Mouse (Mus musculus) embryonic facial prominence, embryonic 10.5 days (tissue): ENCODE data around the gene Mmrn1. TPM values are rescaled to one million over a fixed set of nuclear protein-coding genes. Genes with fewer than 3 reads are reported as not detected.

ENCODE experiments used
- DNase-seq: peaks from one replicate; pipeline ENCODE4 v3.0.0-alpha.2; 2017; ENCODE audit warnings: low spot score
- H3K27ac ChIP-seq: fragments of 300-500 bp; sonication (generic); replicated peaks from 2 replicates; pipeline ENCODE4 v1.5.1; 2016; ENCODE audit warnings: mild to moderate bottlenecking
- H3K27me3 ChIP-seq: fragments of 300-500 bp; sonication (generic); replicated peaks from 2 replicates; pipeline ENCODE4 v1.6.1; 2016; ENCODE audit warnings: low read depth, mild to moderate bottlenecking; ENCODE audit not compliant: poor library complexity, severe bottlenecking
- H3K36me3 ChIP-seq: fragments of 300-500 bp; sonication (generic); replicated peaks from 2 replicates; pipeline ENCODE4 v1.6.1; 2016; ENCODE audit warnings: mild to moderate bottlenecking, moderate library complexity
- H3K4me1 ChIP-seq: fragments of 300-500 bp; sonication (generic); 2 replicates; pipeline ENCODE4 v1.6.1; 2016
- H3K4me3 ChIP-seq: fragments of 300-500 bp; sonication (generic); 2 replicates; pipeline ENCODE4 v1.5.1; 2016; ENCODE audit warnings: mild to moderate bottlenecking, moderate library complexity
- H3K9me3 ChIP-seq: fragments of 300-500 bp; sonication (generic); 2 replicates; pipeline ENCODE4 v1.6.1; 2016; ENCODE audit warnings: mild to moderate bottlenecking
- WGBS: fragments of 180-500 bp; shearing (Covaris S2); methylation state at CpG from one replicate; pipeline ENCODE4 v1.1.7; 2016; 5-methylcytosine and 5-hydroxymethylcytosine counted together
- polyA plus RNA-seq: library from polyadenylated mRNA; unstranded; fragments of >200 nt; fragmentation: Nextera tagmentation; extraction: Ambion mirVana; gene quantifications from 2 replicates; pipeline ENCODE4 v1.2.1, GENCODE M21; 2016

Mmrn1 gene
- polyA plus RNA-seq, 1 experiment from 2014 or later, result 5.3 TPM

DNA sequence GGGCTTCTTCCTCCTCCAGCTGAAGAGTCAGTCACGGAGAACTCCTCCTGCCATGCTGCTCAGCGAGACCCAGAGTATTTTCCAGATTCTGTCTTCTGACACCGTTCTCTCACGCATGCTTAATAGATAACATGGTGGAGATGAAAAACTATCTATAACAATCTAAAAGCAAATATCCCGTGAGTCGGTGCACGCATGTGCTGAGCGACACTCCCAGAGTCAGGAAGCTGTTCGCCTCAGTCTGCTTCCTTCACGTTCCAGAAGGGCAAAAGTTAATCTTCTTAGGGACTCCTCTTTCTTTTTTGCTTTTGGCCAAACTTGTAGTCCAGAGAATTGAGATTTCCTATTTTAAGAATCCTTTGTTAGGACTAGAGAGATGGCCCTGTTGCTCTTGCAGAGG is 69.7 kb downstream of the Mmrn1 start:
- H3K27ac ChIP-seq, result no peak overlapping the region
- H3K36me3 ChIP-seq, result no peaks in the 10 kb centered on the region
- no peaks in the 10 kb centered on the region for H3K27me3 ChIP-seq
- H3K4me1 ChIP-seq, result peaks cover 9% of the 10 kb centered on the region
- no peak overlapping the region for H3K4me3 ChIP-seq
- no peaks in the 10 kb centered on the region for H3K9me3 ChIP-seq
- 39% methylated on average over 10 of the region's 10 CpGs for WGBS
- DNase-seq, result no peak

DNA sequence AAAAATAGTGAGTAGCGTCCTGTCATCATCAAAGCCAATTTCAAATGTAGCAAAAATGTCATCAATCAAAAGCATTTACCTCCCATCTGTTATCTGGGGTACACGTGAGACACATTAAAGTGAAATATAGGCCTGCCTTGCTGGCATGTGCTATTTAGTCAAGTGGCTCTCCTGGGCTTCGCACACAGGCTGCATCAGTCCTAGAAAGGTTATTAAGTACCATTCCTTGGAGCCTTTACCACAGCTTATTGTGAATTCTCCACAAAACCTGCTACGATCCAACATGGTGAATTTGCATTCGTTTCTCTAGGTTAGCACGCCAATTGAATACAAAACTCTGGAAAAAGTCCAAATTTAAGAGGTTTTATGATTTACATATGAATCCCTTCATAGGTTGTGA is 70.8 kb downstream of the Mmrn1 start:
- DNase-seq, result no peak
- no peaks in the 10 kb centered on the region for H3K36me3 ChIP-seq
- WGBS, result 84% methylated on average over 6 of the region's 6 CpGs
- H3K4me1 ChIP-seq, result peaks cover 9% of the 10 kb centered on the region
- no peak overlapping the region for H3K27ac ChIP-seq
- H3K27me3 ChIP-seq, result no peaks in the 10 kb centered on the region
- no peak overlapping the region for H3K4me3 ChIP-seq
- H3K9me3 ChIP-seq, result no peaks in the 10 kb centered on the region

DNA sequence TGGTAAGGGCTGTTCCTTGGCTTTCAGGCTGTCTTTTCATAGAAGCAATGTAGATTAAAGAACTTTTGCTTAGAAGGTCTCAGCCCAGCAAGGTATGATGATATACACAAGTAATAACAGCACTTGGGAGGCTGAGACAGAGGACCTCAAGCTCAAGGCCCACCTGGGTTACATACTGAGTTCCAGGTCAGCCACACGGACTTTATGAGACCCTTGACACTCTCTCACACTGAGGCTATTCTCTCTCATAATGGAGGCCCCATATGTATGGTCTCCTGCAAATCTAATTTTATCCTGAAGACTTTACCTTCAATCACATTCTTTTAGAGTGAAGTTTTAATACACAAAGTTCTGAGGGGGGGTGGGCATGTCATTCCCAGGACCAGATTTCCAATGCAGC is 71.6 kb downstream of the Mmrn1 start:
- Histone ChIP-seq H3K27me3 (no peaks in the 10 kb centered on the region), H3K27ac (no peak overlapping the region), H3K4me1 (peaks cover 9% of the 10 kb centered on the region), H3K4me3 (no peak overlapping the region), H3K9me3 (0 out of 2 replicates have a peak, but pooled peaks cover 3% of the 10 kb centered on the region), H3K36me3 (no peaks in the 10 kb centered on the region)
- DNase-seq, result no peak
- 72% methylated on average over 1 of the region's 1 CpGs for WGBS

DNA sequence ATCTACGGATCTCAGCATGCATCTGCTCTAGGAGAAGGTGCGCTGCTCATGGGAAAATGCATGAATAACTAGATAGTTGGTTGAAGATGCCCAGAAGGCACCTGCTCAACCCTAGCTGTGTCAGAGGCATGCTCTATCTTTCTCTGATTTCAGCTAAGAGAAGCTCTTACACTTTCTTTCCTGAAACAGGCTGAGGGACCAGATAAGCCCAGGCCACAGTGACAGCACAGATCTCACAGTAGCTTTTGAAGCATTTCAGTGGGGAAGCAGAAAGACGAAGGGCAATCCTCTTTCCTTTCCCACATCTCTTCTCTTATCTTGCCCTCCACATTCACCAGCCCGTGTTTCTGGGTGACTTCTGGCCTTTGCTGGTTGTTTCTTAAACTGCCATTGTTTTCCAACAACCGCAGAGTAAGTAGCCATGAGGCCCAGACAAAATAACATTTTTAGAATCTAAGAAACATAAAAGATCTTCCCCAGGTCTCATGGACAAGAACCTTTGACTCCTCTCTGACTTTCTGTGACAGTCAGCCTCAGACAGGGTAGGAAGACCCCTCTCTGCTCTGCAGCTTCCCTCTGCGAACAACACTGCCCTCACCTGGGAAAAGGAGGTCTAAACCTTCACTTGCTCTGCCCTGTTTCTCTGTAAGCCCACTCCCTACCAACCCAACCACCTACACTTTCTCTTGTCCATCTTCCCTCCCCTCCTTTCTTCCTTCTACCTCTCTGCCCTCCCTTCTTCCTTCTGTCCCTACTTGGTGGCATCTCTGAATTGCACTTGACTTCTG is 76.4 kb downstream of the Mmrn1 start:
- 86% methylated on average over 6 of the region's 6 CpGs for WGBS
- DNase-seq, result no peak
- Histone ChIP-seq H3K27ac (no peak overlapping the region), H3K4me1 (no peaks in the 10 kb centered on the region), H3K4me3 (no peak overlapping the region), H3K9me3 (peaks cover 11% of the 10 kb centered on the region; the same call in 1 of the 2 replicates), H3K36me3 (no peaks in the 10 kb centered on the region), H3K27me3 (no peaks in the 10 kb centered on the region)

DNA sequence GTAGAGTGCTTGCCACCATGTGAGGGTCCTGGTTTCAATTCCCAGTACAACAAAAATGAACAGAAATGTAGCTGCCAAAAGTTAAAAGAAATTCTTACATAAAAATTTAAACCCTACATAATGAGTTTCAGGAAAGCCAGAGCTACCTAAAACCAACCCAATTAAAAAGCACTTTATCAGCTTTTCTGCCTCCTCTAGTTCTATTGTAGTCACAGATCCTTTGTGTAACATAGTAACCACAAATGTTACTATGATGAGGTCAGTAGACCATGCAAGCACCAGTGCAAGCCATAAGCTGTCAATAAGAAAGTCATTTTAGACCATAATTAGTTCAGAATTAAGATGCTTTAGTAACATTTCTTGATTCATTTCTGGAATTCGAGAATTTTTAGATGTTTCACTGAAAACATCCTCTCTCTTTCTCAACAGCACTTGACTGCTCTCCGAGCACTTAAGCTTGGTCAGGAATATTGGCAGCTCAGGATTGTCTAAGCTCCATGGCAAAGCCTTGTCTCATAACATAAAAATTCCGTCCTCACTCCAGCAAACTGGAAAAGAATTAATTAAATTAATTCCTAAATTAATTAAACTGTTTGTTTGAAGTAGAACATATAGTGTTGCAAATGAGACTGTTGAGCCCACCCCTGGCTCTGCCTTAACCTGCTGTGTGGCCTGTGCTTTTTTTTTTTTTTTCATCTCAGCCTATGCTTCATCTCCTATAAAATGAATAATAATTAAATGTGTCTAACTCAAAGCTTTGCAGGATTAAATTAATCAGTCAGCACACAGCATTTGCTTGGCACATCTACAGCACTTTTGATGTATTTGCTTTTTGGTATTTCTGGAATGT is 79.4 kb downstream of the Mmrn1 start:
- peaks cover 11% of the 10 kb centered on the region; the same call in 1 of the 2 replicates for H3K9me3 ChIP-seq
- no peaks in the 10 kb centered on the region for H3K4me1 ChIP-seq
- no peak for DNase-seq
- WGBS, result 70% methylated on average over 3 of the region's 3 CpGs
- H3K36me3 ChIP-seq, result no peaks in the 10 kb centered on the region
- H3K27me3 ChIP-seq, result no peaks in the 10 kb centered on the region
- H3K27ac ChIP-seq, result no peak overlapping the region
- no peak overlapping the region for H3K4me3 ChIP-seq

DNA sequence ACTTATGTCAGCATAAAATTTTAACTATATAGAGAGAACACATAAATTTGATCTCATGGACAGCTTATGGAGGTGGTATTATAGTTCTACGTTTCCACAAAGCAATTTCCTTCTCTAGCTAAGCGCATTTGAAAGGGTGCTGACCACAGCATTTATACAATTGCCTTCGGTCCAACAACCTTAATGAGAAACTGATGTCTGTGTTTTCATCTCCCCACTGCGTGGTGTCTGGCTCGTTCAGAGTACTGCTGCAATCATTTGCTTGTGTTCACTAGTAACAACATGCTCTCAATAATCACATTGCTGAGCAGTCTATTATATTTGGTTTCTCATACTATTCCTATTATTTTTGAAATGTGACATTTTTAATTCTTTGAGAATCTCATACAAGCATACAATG is 89.0 kb downstream of the Mmrn1 start:
- DNase-seq, result no peak
- Histone ChIP-seq H3K4me3 (no peak overlapping the region), H3K27ac (no peak overlapping the region), H3K4me1 (peaks cover 11% of the 10 kb centered on the region; the same call in 1 of the 2 replicates), H3K27me3 (no peaks in the 10 kb centered on the region), H3K9me3 (no peaks in the 10 kb centered on the region), H3K36me3 (no peaks in the 10 kb centered on the region)
- WGBS, result 43% methylated on average over 5 of the region's 5 CpGs

DNA sequence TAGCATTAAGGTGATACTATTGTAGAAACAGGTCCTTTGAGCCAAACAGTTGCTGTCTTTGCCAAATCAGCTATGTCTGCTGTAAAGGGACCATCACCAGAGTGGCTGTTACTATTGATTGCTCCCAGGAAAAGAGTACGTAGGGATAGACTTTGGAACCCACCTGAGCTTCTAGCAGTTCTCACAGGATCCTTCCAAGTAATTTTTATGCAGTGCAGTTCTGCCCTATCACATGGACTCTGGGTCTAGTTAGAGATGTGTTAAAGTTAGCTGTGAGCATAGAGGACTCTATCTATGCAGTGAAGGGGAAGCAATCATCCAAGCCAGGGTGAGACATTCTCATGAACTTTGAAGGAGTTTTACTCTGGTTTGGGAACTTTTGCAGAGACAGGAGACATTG is 94.9 kb downstream of the Mmrn1 start:
- Histone ChIP-seq H3K9me3 (no peaks in the 10 kb centered on the region), H3K36me3 (no peaks in the 10 kb centered on the region), H3K4me3 (no peak overlapping the region), H3K27ac (no peak overlapping the region), H3K27me3 (no peaks in the 10 kb centered on the region), H3K4me1 (no peaks in the 10 kb centered on the region)
- DNase-seq, result no peak
- WGBS, result 85% methylated on average over 1 of the region's 1 CpGs

DNA sequence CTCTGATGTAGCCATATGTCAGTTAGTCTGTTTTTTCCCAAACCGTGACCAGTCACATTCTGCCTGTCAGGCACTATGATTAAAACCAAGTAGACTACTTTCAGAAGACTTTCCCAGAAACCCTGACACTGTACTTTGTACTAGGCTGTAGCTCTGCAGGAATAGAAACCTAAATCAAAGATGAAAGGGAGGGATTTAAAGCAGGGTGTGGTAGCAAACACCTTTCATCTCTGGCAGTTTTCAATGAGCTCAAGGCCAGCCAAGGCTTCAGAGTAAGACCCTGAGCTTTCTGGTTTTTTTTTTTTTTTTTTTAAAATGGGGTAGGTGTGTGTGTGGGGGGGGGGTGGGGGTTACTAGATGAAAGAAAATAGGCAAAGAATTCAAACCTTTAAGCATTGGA is 96.2 kb downstream of the Mmrn1 start:
- Histone ChIP-seq H3K36me3 (no peaks in the 10 kb centered on the region), H3K4me1 (no peaks in the 10 kb centered on the region), H3K27me3 (no peaks in the 10 kb centered on the region), H3K4me3 (no peak overlapping the region), H3K9me3 (no peaks in the 10 kb centered on the region), H3K27ac (no peak overlapping the region)
- WGBS, result 71% methylated on average over 1 of the region's 1 CpGs
- DNase-seq, result no peak

DNA sequence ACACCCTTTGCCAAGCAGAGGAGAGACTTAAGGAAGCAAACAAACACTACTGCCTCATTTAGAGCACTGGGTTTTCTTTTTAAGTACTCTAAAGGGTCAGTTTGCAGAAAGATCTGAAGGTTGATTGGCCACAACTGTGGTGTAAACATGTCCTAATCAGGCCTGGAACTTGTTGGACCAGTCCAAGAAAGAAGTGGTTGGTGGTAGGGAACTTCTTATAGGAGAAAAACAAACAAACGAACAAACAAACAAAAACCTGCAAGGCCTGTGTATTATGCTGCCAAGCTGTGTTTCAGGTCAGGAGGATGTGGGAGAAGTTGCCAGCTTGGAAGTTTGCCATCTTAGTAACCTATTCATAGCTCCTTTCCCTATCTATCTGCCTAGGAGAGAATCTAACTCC is 108.5 kb downstream of the Mmrn1 start:
- H3K36me3 ChIP-seq, result no peaks in the 10 kb centered on the region
- H3K27ac ChIP-seq, result no peak overlapping the region
- H3K27me3 ChIP-seq, result no peaks in the 10 kb centered on the region
- no peaks in the 10 kb centered on the region for H3K9me3 ChIP-seq
- WGBS, result 74% methylated on average over 1 of the region's 1 CpGs
- no peaks in the 10 kb centered on the region for H3K4me1 ChIP-seq
- no peak for DNase-seq
- no peak overlapping the region for H3K4me3 ChIP-seq

Other genes starting within 250 kb of the Mmrn1 start
- gene Snca, start 95.1 kb upstream of the Mmrn1 start, polyA plus RNA-seq, result 16.8 and 21.0 TPM in 2 replicates